Comparison of ENCODE assay signal across 27 mouse cellular contexts in genomic region chr6:146893890-146894289, GRCm38 (mm10). TPM values are rescaled to one million over a fixed set of nuclear protein-coding genes. Genes with fewer than 3 reads are reported as not detected.
A peak's percentile ranks its signal among the peaks of the same experiment; 100 is the strongest.
DNase-seq lines count a peak whose midpoint lies in the region; ATAC-seq and TF ChIP-seq lines count a peak whose summit lies in the region.
"Had no signal": no experiment of that assay in that cellular context is flagged by ENCODE, and none has a peak within 500 bp of the region (broad histone marks: within the 10 kb centered on the region; RNA-seq: fewer than 3 reads in every experiment).

No protein-coding gene starts in this region.

- peak; percentile 72 for ATAC-seq in embryonic facial prominence, embryonic 13.5 days (ENCODE audit: insufficient number of reproducible peaks, insufficient read depth, low FRiP score, low TSS enrichment, low read depth)
- ATAC-seq in limb, embryonic 14.5 days (ENCODE audit: low FRiP score, low read depth), result peak; percentile 55
- ATAC-seq in heart, embryonic 12.5 days (ENCODE audit: insufficient number of reproducible peaks, low FRiP score), result no peak
- ATAC-seq: forebrain, embryonic 13.5 days; inflammation-experienced regulatory T-cells, adult 6 months had no signal

- no peaks in the 10 kb centered on the region for H3K27me3 ChIP-seq in embryonic facial prominence, embryonic 13.5 days
- no peaks in the 10 kb centered on the region for H3K27me3 ChIP-seq in embryonic facial prominence, embryonic 10.5 days (replicated peaks; ENCODE audit: low read depth, poor library complexity, severe bottlenecking)
- no peaks in the 10 kb centered on the region for H3K27me3 ChIP-seq in limb, embryonic 14.5 days (ENCODE audit: control insufficient read depth, insufficient read depth, low read length)
- no peaks in the 10 kb centered on the region for H3K27me3 ChIP-seq in heart, embryonic 12.5 days (replicated peaks)
- H3K27me3 ChIP-seq: liver, embryonic 13.5 days had no signal

- 39% methylated on average over 2 of the region's 2 CpGs for WGBS in embryonic facial prominence, embryonic 13.5 days
- WGBS in embryonic facial prominence, embryonic 10.5 days, result 77% methylated on average over 2 of the region's 2 CpGs
- 33% methylated on average over 2 of the region's 2 CpGs for WGBS in limb, embryonic 14.5 days
- 36% methylated on average over 2 of the region's 2 CpGs for WGBS in heart, embryonic 12.5 days

- no peak for TF ChIP-seq POLR2A in limb, embryonic 14.5 days (IDR thresholded peaks at IDR 0.05; ENCODE audit: borderline replicate concordance, extremely low read depth, insufficient read depth, insufficient read length)

- no peak overlapping the region for H3K9ac ChIP-seq in embryonic facial prominence, embryonic 13.5 days
- H3K9ac ChIP-seq in limb, embryonic 14.5 days (ENCODE audit: low read depth, low read length, severe bottlenecking), result no peak overlapping the region
- no peak overlapping the region for H3K9ac ChIP-seq in heart, embryonic 12.5 days
- H3K9ac ChIP-seq: forebrain, embryonic 13.5 days; hindbrain, embryonic 13.5 days; liver, embryonic 13.5 days had no signal

- peak overlapping the region; percentile 56 for H3K27ac ChIP-seq in embryonic facial prominence, embryonic 13.5 days
- no peak overlapping the region for H3K27ac ChIP-seq in embryonic facial prominence, embryonic 10.5 days (replicated peaks)
- H3K27ac ChIP-seq in limb, embryonic 14.5 days (replicated peaks; ENCODE audit: low read depth, low read length), result no peak overlapping the region
- H3K27ac ChIP-seq in heart, embryonic 12.5 days (ENCODE audit: poor library complexity, severe bottlenecking), result no peak overlapping the region
- H3K27ac ChIP-seq: forebrain, embryonic 13.5 days; hindbrain, embryonic 13.5 days; kidney, postnatal 0 days; liver, embryonic 13.5 days had no signal

- DNase-seq in embryonic facial prominence, embryonic 10.5 days (ENCODE audit: low spot score), result no peak
- peak; percentile 40 for DNase-seq in A20 (ENCODE audit: low read depth, low spot score)
- DNase-seq in NIH3T3 (ENCODE audit: low read depth), result peak; percentile 48
- DNase-seq in limb, embryonic 14.5 days (ENCODE audit: low spot score), result peak; percentile 33
- DNase-seq in kidney, postnatal 10 days, result no peak
- DNase-seq: adrenal gland, adult 8-10 months; cerebellum, adult 9-10 months; gastrocnemius, postnatal 10 days; heart, postnatal 36 days; kidney, adult 2 months; left cerebral cortex, postnatal 4 days; liver, embryonic 13.5 days; lung, adult 2 months; lung, postnatal 14 days; spleen, adult 18-20 months had no signal

- H3K4me3 ChIP-seq in embryonic facial prominence, embryonic 13.5 days, result no peak overlapping the region
- no peak overlapping the region for H3K4me3 ChIP-seq in embryonic facial prominence, embryonic 10.5 days
- H3K4me3 ChIP-seq in limb, embryonic 14.5 days (replicated peaks; ENCODE audit: low read length), result no peak overlapping the region
- no peak overlapping the region for H3K4me3 ChIP-seq in heart, embryonic 12.5 days
- H3K4me3 ChIP-seq: erythroblast, embryonic 14.5 days; forebrain, embryonic 13.5 days; hindbrain, embryonic 13.5 days; liver, embryonic 13.5 days had no signal

- H3K9me3 ChIP-seq in embryonic facial prominence, embryonic 13.5 days, result no peaks in the 10 kb centered on the region
- no peaks in the 10 kb centered on the region for H3K9me3 ChIP-seq in embryonic facial prominence, embryonic 10.5 days
- H3K9me3 ChIP-seq in limb, embryonic 14.5 days (ENCODE audit: control insufficient read depth, low read length), result no peaks in the 10 kb centered on the region
- no peaks in the 10 kb centered on the region for H3K9me3 ChIP-seq in heart, embryonic 12.5 days (replicated peaks)
- H3K9me3 ChIP-seq: forebrain, embryonic 13.5 days; G1E; hindbrain, embryonic 13.5 days; liver, embryonic 13.5 days had no signal

- peaks cover 59% of the 10 kb centered on the region for H3K4me1 ChIP-seq in embryonic facial prominence, embryonic 13.5 days
- H3K4me1 ChIP-seq in embryonic facial prominence, embryonic 10.5 days, result peaks cover 33% of the 10 kb centered on the region
- peaks cover 38% of the 10 kb centered on the region for H3K4me1 ChIP-seq in limb, embryonic 14.5 days (ENCODE audit: control insufficient read depth, insufficient read depth, low read length)
- peaks cover 44% of the 10 kb centered on the region for H3K4me1 ChIP-seq in heart, embryonic 12.5 days (replicated peaks)

- no peaks in the 10 kb centered on the region for H3K36me3 ChIP-seq in embryonic facial prominence, embryonic 13.5 days
- no peaks in the 10 kb centered on the region for H3K36me3 ChIP-seq in embryonic facial prominence, embryonic 10.5 days (replicated peaks)
- H3K36me3 ChIP-seq in limb, embryonic 14.5 days (ENCODE audit: control insufficient read depth, insufficient read depth, low read length), result no peaks in the 10 kb centered on the region
- no peaks in the 10 kb centered on the region for H3K36me3 ChIP-seq in heart, embryonic 12.5 days
- H3K36me3 ChIP-seq: G1E; hindbrain, embryonic 13.5 days; liver, embryonic 13.5 days had no signal

- H3K4me2 ChIP-seq in embryonic facial prominence, embryonic 13.5 days, result no peak overlapping the region; the same call in 1 of the 2 replicates
- no peak overlapping the region for H3K4me2 ChIP-seq in limb, embryonic 14.5 days (replicated peaks; ENCODE audit: low read depth, low read length, severe bottlenecking)
- no peak overlapping the region for H3K4me2 ChIP-seq in heart, embryonic 12.5 days
- H3K4me2 ChIP-seq: forebrain, embryonic 13.5 days; hindbrain, embryonic 13.5 days; liver, embryonic 13.5 days; midbrain, embryonic 11.5 days had no signal

RNA-seq across cellular contexts. Expression of gene Ppfibp1, which starts 5.6 kb away (rescaled TPM):
- polyA plus RNA-seq in embryonic facial prominence, embryonic 13.5 days (2015; fragmentation: Nextera tagmentation; extraction: Ambion mirVana), result 56.6 and 57.9 TPM in 2 replicates
- 34.9 and 38.1 TPM in 2 replicates for polyA plus RNA-seq in embryonic facial prominence, embryonic 10.5 days (2016; fragmentation: Nextera tagmentation; extraction: Ambion mirVana)
- 43.9 and 46.3 TPM in 2 replicates for polyA plus RNA-seq in limb, embryonic 14.5 days (2012; rRNA removed)
- 59.7 and 59.8 TPM in 2 replicates for polyA plus RNA-seq in limb, embryonic 14.5 days (2014; fragmentation: Nextera tagmentation; extraction: Ambion mirVana)
- polyA plus RNA-seq in heart, embryonic 12.5 days (2016; fragmentation: Nextera tagmentation; extraction: Ambion mirVana), result 83.9 and 84.8 TPM in 2 replicates
- polyA plus RNA-seq: erythroblast, embryonic 14.5 days had no signal

RNA-seq across cellular contexts. Expression of gene Smco2, which starts 44.0 kb away (rescaled TPM):
- not detected in 2 replicates for polyA plus RNA-seq in embryonic facial prominence, embryonic 13.5 days (2015; fragmentation: Nextera tagmentation; extraction: Ambion mirVana)
- polyA plus RNA-seq in embryonic facial prominence, embryonic 10.5 days (2016; fragmentation: Nextera tagmentation; extraction: Ambion mirVana), result not detected in 2 replicates
- not detected in 2 replicates for polyA plus RNA-seq in limb, embryonic 14.5 days (2012; rRNA removed)
- polyA plus RNA-seq in limb, embryonic 14.5 days (2014; fragmentation: Nextera tagmentation; extraction: Ambion mirVana), result not detected in 2 replicates
- not detected in 2 replicates for polyA plus RNA-seq in heart, embryonic 12.5 days (2016; fragmentation: Nextera tagmentation; extraction: Ambion mirVana)
- polyA plus RNA-seq: erythroblast, embryonic 14.5 days; forebrain, embryonic 13.5 days; G1E; hindbrain, embryonic 13.5 days; inflammation-experienced regulatory T-cells, adult 6 months; kidney, adult 2 months; kidney, postnatal 0 days; liver, embryonic 13.5 days; midbrain, embryonic 11.5 days; midbrain, postnatal 0 days; neural tube, embryonic 14.5 days; urinary bladder, adult 2 months had no signal

Comparison
In these comparisons a context has a peak if more than half of its experiments do, and no peak if none do; other contexts are left out.
1. DNase-seq: peak in A20 (single experiment), NIH3T3 (single experiment) and limb, embryonic 14.5 days (single experiment); none in embryonic facial prominence, embryonic 10.5 days (single experiment) and kidney, postnatal 10 days (single experiment).